Mouse (Mus musculus): Measurements from ENCODE around the gene Stau1.

GRCm38 (mm10) chr2:166899161-166899560 lies 96.9 kb downstream of the Stau1 start:
- TF ChIP-seq CTCF (IDR thresholded peaks at IDR 0.05; ENCODE audit: low read depth) (no peak), EP300 (IDR thresholded peaks at IDR 0.05; ENCODE audit: low read depth) (no peak)

Data from liver, postnatal 0 days (tissue).